Mouse (Mus musculus): Measurements from ENCODE around the gene Pcca. TPM values are rescaled to one million over a fixed set of nuclear protein-coding genes. Genes with fewer than 3 reads are reported as not detected.

Pcca gene
- polyA plus RNA-seq, 1 experiment from 2014 or later: 12.6 TPM

GRCm38 (mm10) chr14:122716057-122716456, 181.9 kb downstream of the Pcca start:
- Histone ChIP-seq H3K9me3 (replicated peaks) (no peaks in the 10 kb centered on the region), H3K27me3 (no peaks in the 10 kb centered on the region), H3K4me3 (replicated peaks) (no peak overlapping the region), H3K4me2 (no peak overlapping the region), H3K27ac (no peak overlapping the region), H3K36me3 (no peaks in the 10 kb centered on the region), H3K9ac (no peak overlapping the region), H3K4me1 (replicated peaks) (no peaks in the 10 kb centered on the region)
- ATAC-seq (ENCODE audit: low read depth): no peak
- no peak for DNase-seq

DNA sequence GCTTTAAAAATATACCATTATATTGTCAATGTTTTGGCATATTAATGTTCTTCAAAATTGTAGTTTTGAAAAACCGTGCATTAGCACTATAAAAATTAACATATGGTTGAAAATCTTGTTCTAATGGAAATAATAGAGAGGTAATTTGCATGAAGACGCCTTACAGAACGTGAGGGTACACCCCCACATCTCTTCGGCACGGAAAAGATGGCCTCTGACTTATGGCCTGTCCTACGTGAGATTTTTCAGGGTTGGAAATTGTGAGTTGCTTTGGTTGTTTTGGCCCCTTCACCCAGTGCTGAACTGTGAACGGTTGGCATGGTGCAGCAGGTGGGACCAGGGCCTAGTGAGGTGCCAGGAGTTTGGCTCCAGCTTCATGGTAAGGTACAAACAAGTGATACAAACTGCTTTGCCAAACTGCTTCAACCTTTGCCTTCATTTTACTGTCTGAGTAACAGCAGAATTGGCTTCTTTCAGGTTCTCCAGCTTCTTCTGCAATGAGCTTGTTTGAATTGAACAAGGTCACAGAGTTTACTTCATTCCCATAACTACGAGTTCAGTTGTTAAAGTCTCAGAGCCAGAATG, 185.5 kb downstream of the Pcca start:
- DNase-seq: no peak
- no peak overlapping the region for H3K9ac ChIP-seq
- H3K4me3 ChIP-seq (replicated peaks): no peak overlapping the region
- H3K36me3 ChIP-seq: no peaks in the 10 kb centered on the region
- no peak overlapping the region for H3K4me2 ChIP-seq
- no peaks in the 10 kb centered on the region for H3K27me3 ChIP-seq
- ATAC-seq (ENCODE audit: low read depth): no peak
- H3K4me1 ChIP-seq (replicated peaks): no peaks in the 10 kb centered on the region
- H3K27ac ChIP-seq: no peak overlapping the region
- H3K9me3 ChIP-seq (replicated peaks): no peaks in the 10 kb centered on the region
- 71% methylated on average over 8 of the region's 8 CpGs for WGBS (ENCODE audit: insufficient replicate concordance)

DNA sequence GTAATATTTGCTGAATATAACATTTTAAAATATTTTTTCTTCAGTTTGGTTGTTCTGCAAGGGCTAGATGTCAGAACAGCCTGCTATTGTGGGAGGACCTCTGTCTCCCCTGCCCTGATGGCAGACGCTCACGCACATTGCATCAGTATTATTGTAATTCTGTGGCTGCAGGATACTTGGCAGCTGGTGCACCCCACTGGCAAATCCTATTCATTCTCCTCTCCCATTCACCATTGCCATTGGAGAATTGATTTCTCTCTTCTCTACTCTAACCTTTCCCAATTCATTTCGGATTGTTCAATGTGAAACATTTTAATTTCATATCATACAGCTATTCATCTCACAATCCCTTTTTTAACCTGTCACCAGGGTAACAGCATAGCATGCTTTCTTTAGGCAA, 186.9 kb downstream of the Pcca start:
- Histone ChIP-seq H3K9ac (no peak overlapping the region), H3K4me3 (replicated peaks) (no peak overlapping the region), H3K9me3 (replicated peaks) (no peaks in the 10 kb centered on the region), H3K4me1 (replicated peaks) (no peaks in the 10 kb centered on the region), H3K4me2 (no peak overlapping the region), H3K27me3 (no peaks in the 10 kb centered on the region), H3K36me3 (no peaks in the 10 kb centered on the region), H3K27ac (no peak overlapping the region)
- 75% methylated on average over 3 of the region's 3 CpGs for WGBS (ENCODE audit: insufficient replicate concordance)
- no peak for DNase-seq
- no peak for ATAC-seq (ENCODE audit: low read depth)

DNA sequence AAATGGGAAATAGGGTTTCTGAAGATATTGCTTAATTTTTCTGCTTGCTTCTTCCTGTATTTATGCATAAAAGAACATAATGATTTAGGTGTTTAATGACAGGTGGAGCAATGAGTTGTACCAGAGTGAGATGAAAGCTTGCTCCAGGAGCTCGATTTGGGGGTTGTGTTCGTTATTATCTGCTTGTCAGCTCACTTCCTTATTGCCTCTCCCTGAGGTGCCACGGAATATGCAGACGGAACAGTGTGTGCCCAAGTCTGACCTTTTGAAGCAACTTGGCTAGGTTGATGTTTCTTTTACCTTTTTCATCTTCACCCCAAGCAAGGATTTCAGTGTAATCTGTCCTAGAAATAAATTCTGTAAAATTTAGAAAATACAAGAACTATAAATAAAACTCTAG, 187.6 kb downstream of the Pcca start:
- WGBS (ENCODE audit: insufficient replicate concordance): 25% methylated on average over 4 of the region's 4 CpGs
- H3K9me3 ChIP-seq (replicated peaks): no peaks in the 10 kb centered on the region
- ATAC-seq (ENCODE audit: low read depth): no peak
- no peak overlapping the region for H3K27ac ChIP-seq
- H3K36me3 ChIP-seq: no peaks in the 10 kb centered on the region
- H3K4me2 ChIP-seq: no peak overlapping the region
- DNase-seq: no peak
- H3K4me3 ChIP-seq (replicated peaks): no peak overlapping the region
- no peaks in the 10 kb centered on the region for H3K4me1 ChIP-seq (replicated peaks)
- H3K9ac ChIP-seq: no peak overlapping the region
- H3K27me3 ChIP-seq: no peaks in the 10 kb centered on the region

DNA sequence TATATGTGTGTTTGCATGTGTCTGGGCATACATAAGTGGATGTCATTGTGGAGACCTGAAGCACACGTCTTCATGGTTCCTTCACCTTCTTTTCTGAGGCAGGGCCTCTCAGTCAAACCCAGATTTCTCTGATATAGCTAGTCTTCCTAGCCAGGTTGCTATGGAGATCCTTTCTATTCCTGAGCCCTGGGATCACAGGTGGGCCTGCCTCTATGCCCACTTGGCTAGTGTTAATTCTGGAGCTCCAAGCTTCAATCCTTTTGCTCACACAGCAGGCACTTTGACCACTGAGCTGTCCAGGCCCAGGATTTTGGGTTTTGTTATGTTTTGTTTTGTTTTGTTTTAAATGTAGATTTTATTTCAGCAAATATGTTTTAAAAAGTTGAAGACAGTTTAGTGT, 192.3 kb downstream of the Pcca start:
- no peak overlapping the region for H3K27ac ChIP-seq
- H3K9ac ChIP-seq: no peak overlapping the region
- DNase-seq: no peak
- H3K4me2 ChIP-seq: no peak overlapping the region
- no peak overlapping the region for H3K4me3 ChIP-seq (replicated peaks)
- H3K4me1 ChIP-seq (replicated peaks): no peaks in the 10 kb centered on the region
- H3K36me3 ChIP-seq: no peaks in the 10 kb centered on the region
- 63% methylated on average over 1 of the region's 1 CpGs for WGBS (ENCODE audit: insufficient replicate concordance)
- no peak for ATAC-seq (ENCODE audit: low read depth)
- no peaks in the 10 kb centered on the region for H3K9me3 ChIP-seq (replicated peaks)
- H3K27me3 ChIP-seq: no peaks in the 10 kb centered on the region

DNA sequence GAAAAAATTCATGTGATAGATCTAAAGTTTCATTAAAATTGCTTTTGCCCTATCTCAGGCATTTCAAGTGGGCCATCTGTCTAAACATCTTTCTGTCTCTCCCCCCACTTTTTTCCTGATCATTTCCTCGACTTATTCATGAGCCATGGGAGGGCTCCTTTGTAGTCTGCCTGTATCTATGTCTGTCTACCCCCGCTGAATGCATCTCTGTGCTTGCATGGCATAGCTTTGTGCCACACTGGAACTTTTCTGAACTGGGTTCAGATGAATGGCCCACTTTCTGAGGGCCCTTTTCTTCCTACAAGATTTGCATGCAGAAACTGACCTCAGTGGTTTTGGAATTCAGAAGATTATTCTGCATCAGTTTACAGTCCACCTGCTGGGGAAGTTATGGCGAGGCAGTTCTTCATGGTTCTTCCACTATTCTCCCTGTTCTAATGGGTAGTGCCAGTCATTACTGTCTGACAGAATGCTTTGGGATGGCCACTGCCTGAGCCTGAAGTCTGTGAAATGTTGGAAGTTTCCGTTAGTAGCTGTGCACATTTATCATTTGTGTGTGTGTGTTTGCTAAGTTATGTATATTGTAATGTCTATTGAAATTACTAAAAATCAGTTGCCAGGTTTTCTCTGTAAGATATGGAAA, 195.4 kb downstream of the Pcca start:
- no peaks in the 10 kb centered on the region for H3K4me1 ChIP-seq (replicated peaks)
- H3K9ac ChIP-seq: no peak overlapping the region
- WGBS (ENCODE audit: insufficient replicate concordance): 60% methylated on average over 4 of the region's 4 CpGs
- H3K27ac ChIP-seq: no peak overlapping the region
- no peaks in the 10 kb centered on the region for H3K9me3 ChIP-seq (replicated peaks)
- H3K4me2 ChIP-seq: no peak overlapping the region
- no peaks in the 10 kb centered on the region for H3K36me3 ChIP-seq
- no peak for DNase-seq
- H3K4me3 ChIP-seq (replicated peaks): no peak overlapping the region
- no peaks in the 10 kb centered on the region for H3K27me3 ChIP-seq
- ATAC-seq (ENCODE audit: low read depth): no peak

GRCm38 (mm10) chr14:122730921-122731551, 196.9 kb downstream of the Pcca start:
- no peak for DNase-seq
- no peaks in the 10 kb centered on the region for H3K36me3 ChIP-seq
- H3K4me2 ChIP-seq: no peak overlapping the region
- no peaks in the 10 kb centered on the region for H3K9me3 ChIP-seq (replicated peaks)
- ATAC-seq (ENCODE audit: low read depth): no peak
- H3K27me3 ChIP-seq: no peaks in the 10 kb centered on the region
- H3K9ac ChIP-seq: no peak overlapping the region
- H3K4me1 ChIP-seq (replicated peaks): no peaks in the 10 kb centered on the region
- WGBS (ENCODE audit: insufficient replicate concordance): 76% methylated on average over 4 of the region's 4 CpGs
- H3K4me3 ChIP-seq (replicated peaks): no peak overlapping the region
- no peak overlapping the region for H3K27ac ChIP-seq

GRCm38 (mm10) chr14:122736806-122737205, 202.7 kb downstream of the Pcca start:
- ATAC-seq (ENCODE audit: low read depth): no peak
- H3K27me3 ChIP-seq: no peaks in the 10 kb centered on the region
- no peaks in the 10 kb centered on the region for H3K4me1 ChIP-seq (replicated peaks)
- no peaks in the 10 kb centered on the region for H3K36me3 ChIP-seq
- no peak overlapping the region for H3K9ac ChIP-seq
- DNase-seq: no peak
- H3K4me3 ChIP-seq (replicated peaks): no peak overlapping the region
- H3K4me2 ChIP-seq: no peak overlapping the region
- no peak overlapping the region for H3K27ac ChIP-seq
- H3K9me3 ChIP-seq (replicated peaks): no peaks in the 10 kb centered on the region

DNA sequence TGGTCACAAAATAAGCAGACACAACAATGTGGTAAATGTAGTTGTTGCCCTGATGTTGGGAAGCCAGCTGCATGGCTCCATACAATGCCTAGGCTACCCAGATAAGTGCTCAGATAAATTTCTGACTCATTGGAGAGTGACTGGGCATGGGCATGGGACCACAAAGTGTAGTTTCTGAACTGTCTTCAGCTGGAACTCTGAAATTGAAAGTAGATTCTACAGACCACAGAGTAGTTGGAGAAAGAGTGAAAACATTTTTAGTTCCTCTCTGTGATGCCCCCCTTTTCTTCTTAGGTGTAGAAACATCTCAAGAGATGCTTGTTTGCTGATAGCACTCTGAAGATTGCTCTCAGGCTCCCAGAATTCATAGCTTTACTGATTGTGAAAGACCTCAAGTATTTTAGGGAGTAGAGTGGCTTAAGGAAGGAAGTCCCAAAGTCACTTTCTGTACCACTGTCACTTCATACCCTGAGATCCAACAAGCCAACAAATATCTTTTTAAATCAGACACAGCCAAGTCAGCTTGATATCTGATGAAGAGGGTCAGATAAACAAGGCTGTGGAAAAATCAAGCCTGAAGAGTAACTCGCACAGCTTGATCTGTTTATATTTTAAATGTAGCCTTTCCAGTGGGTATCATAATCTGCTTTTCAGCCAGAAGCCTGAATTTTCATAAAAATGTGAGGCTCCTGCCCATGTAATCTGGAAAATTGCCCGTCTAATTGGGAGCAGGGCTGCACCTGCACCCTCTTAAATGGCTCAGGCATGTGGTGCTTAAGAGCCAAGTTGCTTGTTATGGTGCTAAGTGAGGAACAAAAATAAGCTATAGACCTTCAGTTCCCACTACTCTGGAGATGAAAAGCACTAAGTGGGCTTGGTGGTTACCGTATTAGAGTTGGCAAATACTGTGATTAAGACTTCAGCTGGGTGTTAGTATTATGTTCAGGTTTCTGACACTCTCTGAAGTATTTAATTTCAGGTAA, 214.0 kb downstream of the Pcca start:
- Histone ChIP-seq H3K36me3 (no peaks in the 10 kb centered on the region), H3K27ac (no peak overlapping the region), H3K27me3 (no peaks in the 10 kb centered on the region), H3K9me3 (replicated peaks) (no peaks in the 10 kb centered on the region), H3K9ac (no peak overlapping the region), H3K4me1 (replicated peaks) (no peaks in the 10 kb centered on the region), H3K4me2 (no peak overlapping the region), H3K4me3 (replicated peaks) (no peak overlapping the region)
- ATAC-seq (ENCODE audit: low read depth) (no peak), DNase-seq (no peak)
- 59% methylated on average over 3 of the region's 3 CpGs for WGBS (ENCODE audit: insufficient replicate concordance)

GRCm38 (mm10) chr14:122751552-122751951, 217.4 kb downstream of the Pcca start:
- Histone ChIP-seq H3K4me2 (no peak overlapping the region), H3K4me1 (replicated peaks) (no peaks in the 10 kb centered on the region), H3K9ac (no peak overlapping the region), H3K9me3 (replicated peaks) (no peaks in the 10 kb centered on the region), H3K4me3 (replicated peaks) (no peak overlapping the region), H3K27ac (no peak overlapping the region), H3K27me3 (no peaks in the 10 kb centered on the region), H3K36me3 (no peaks in the 10 kb centered on the region)
- WGBS (ENCODE audit: insufficient replicate concordance): 50% methylated on average over 1 of the region's 1 CpGs
- DNase-seq: no peak
- ATAC-seq (ENCODE audit: low read depth): no peak

- Histone ChIP-seq H3K4me3 (replicated peaks) (no peak overlapping the region), H3K9me3 (replicated peaks) (no peaks in the 10 kb centered on the region), H3K36me3 (no peaks in the 10 kb centered on the region), H3K4me1 (replicated peaks) (no peaks in the 10 kb centered on the region), H3K4me2 (no peak overlapping the region), H3K27me3 (no peaks in the 10 kb centered on the region), H3K9ac (no peak overlapping the region), H3K27ac (no peak overlapping the region)
- DNase-seq: no peak
- WGBS (ENCODE audit: insufficient replicate concordance): 67% methylated on average over 2 of the region's 2 CpGs
- no peak for ATAC-seq (ENCODE audit: low read depth)
Observed at GRCm38 (mm10) chr14:122753278-122753677, 219.2 kb downstream of the Pcca start.

Measured in liver, embryonic 13.5 days (tissue).